Mouse (Mus musculus): ENCODE measurements at regions not wholly inside any gene's neighbourhood (a gene's known extent, or its start where the extent isn't known, plus 50 kb on each side); places are given as distances from the start of the nearest gene placed in this dataset.

- no peak for TF ChIP-seq POLR2A (IDR thresholded peaks at IDR 0.05; ENCODE audit: extremely low read depth, insufficient read depth, low read length)
- no peak for TF ChIP-seq CTCF (IDR thresholded peaks at IDR 0.05; ENCODE audit: low read depth, low read length)
- H3K4me3 ChIP-seq (ENCODE audit: insufficient read depth, low read depth, low read length), result no peak overlapping the region
- no peaks in the 10 kb centered on the region for H3K79me2 ChIP-seq (ENCODE audit: control insufficient read depth, insufficient read depth, low read length)
- 95% methylated on average over 10 of the region's 10 CpGs for WGBS
- no peak for DNase-seq (ENCODE audit: extremely low read depth, low read depth, low spot score)
- H3K9ac ChIP-seq (ENCODE audit: low read depth, low read length), result no peak overlapping the region
- no peaks in the 10 kb centered on the region for H3K27me3 ChIP-seq (ENCODE audit: control insufficient read depth, insufficient read depth, low read length)
- H3K36me3 ChIP-seq (ENCODE audit: control insufficient read depth, insufficient read depth, low read length), result no peaks in the 10 kb centered on the region
- no peaks in the 10 kb centered on the region for H3K4me1 ChIP-seq (ENCODE audit: control insufficient read depth, insufficient read depth, low read length)
- H3K27ac ChIP-seq (replicated peaks; ENCODE audit: insufficient read depth, low read depth, low read length), result no peak overlapping the region
These were observed 1251.1 kb upstream of the A1bg start for GRCm38 (mm10) chr15:62173633-62174543.

GRCm38 (mm10) chr15:62171632-62172031 is 1248.8 kb upstream of the A1bg start:
- H3K27ac ChIP-seq (replicated peaks; ENCODE audit: insufficient read depth, low read depth, low read length), result no peak overlapping the region
- TF ChIP-seq POLR2A (IDR thresholded peaks at IDR 0.05; ENCODE audit: extremely low read depth, insufficient read depth, low read length) (no peak), CTCF (IDR thresholded peaks at IDR 0.05; ENCODE audit: low read depth, low read length) (no peak)
- WGBS, result 91% methylated on average over 7 of the region's 7 CpGs

GRCm38 (mm10) chr15:62171167-62171566 is 1248.4 kb upstream of the A1bg start:
- H3K4me3 ChIP-seq (ENCODE audit: insufficient read depth, low read depth, low read length), result no peak overlapping the region
- no peaks in the 10 kb centered on the region for H3K79me2 ChIP-seq (ENCODE audit: control insufficient read depth, insufficient read depth, low read length)
- no peaks in the 10 kb centered on the region for H3K36me3 ChIP-seq (ENCODE audit: control insufficient read depth, insufficient read depth, low read length)
- TF ChIP-seq CTCF (IDR thresholded peaks at IDR 0.05; ENCODE audit: low read depth, low read length), result no peak
- no peak for TF ChIP-seq POLR2A (IDR thresholded peaks at IDR 0.05; ENCODE audit: extremely low read depth, insufficient read depth, low read length)
- WGBS, result 69% methylated on average over 2 of the region's 2 CpGs
- H3K27ac ChIP-seq (replicated peaks; ENCODE audit: insufficient read depth, low read depth, low read length), result no peak overlapping the region
- DNase-seq (ENCODE audit: extremely low read depth, low read depth, low spot score), result no peak
- H3K27me3 ChIP-seq (ENCODE audit: control insufficient read depth, insufficient read depth, low read length), result no peaks in the 10 kb centered on the region
- H3K9ac ChIP-seq (ENCODE audit: low read depth, low read length), result no peak overlapping the region
- no peaks in the 10 kb centered on the region for H3K4me1 ChIP-seq (ENCODE audit: control insufficient read depth, insufficient read depth, low read length)

More at GRCm38 (mm10) chr15:62171632-62172031, 1248.8 kb upstream of the A1bg start:
- DNase-seq (ENCODE audit: extremely low read depth, low read depth, low spot score), result no peak
- no peak overlapping the region for H3K9ac ChIP-seq (ENCODE audit: low read depth, low read length)
- H3K4me1 ChIP-seq (ENCODE audit: control insufficient read depth, insufficient read depth, low read length), result no peaks in the 10 kb centered on the region
- H3K4me3 ChIP-seq (ENCODE audit: insufficient read depth, low read depth, low read length), result no peak overlapping the region
- no peaks in the 10 kb centered on the region for H3K36me3 ChIP-seq (ENCODE audit: control insufficient read depth, insufficient read depth, low read length)
- no peaks in the 10 kb centered on the region for H3K79me2 ChIP-seq (ENCODE audit: control insufficient read depth, insufficient read depth, low read length)
- no peaks in the 10 kb centered on the region for H3K27me3 ChIP-seq (ENCODE audit: control insufficient read depth, insufficient read depth, low read length)

- Histone ChIP-seq H3K4me3 (ENCODE audit: insufficient read depth, low read depth, low read length) (no peak overlapping the region), H3K79me2 (ENCODE audit: control insufficient read depth, insufficient read depth, low read length) (no peaks in the 10 kb centered on the region), H3K27me3 (ENCODE audit: control insufficient read depth, insufficient read depth, low read length) (no peaks in the 10 kb centered on the region), H3K4me1 (ENCODE audit: control insufficient read depth, insufficient read depth, low read length) (0 out of 2 replicates have a peak, but pooled peaks cover 2% of the 10 kb centered on the region), H3K27ac (replicated peaks; ENCODE audit: insufficient read depth, low read depth, low read length) (no peak overlapping the region), H3K9ac (ENCODE audit: low read depth, low read length) (no peak overlapping the region), H3K36me3 (ENCODE audit: control insufficient read depth, insufficient read depth, low read length) (no peaks in the 10 kb centered on the region)
- no peak for TF ChIP-seq POLR2A (IDR thresholded peaks at IDR 0.05; ENCODE audit: extremely low read depth, insufficient read depth, low read length)
- TF ChIP-seq CTCF (IDR thresholded peaks at IDR 0.05; ENCODE audit: low read depth, low read length), result no peak
- no peak for DNase-seq (ENCODE audit: extremely low read depth, low read depth, low spot score)
- WGBS, result 92% methylated on average over 4 of the region's 4 CpGs
These were observed 1247.5 kb upstream of the A1bg start for GRCm38 (mm10) chr15:62170337-62170736.

- H3K4me3 ChIP-seq (ENCODE audit: insufficient read depth, low read depth, low read length), result no peak overlapping the region
- no peaks in the 10 kb centered on the region for H3K27me3 ChIP-seq (ENCODE audit: control insufficient read depth, insufficient read depth, low read length)
- no peak overlapping the region for H3K27ac ChIP-seq (replicated peaks; ENCODE audit: insufficient read depth, low read depth, low read length)
- no peak for TF ChIP-seq POLR2A (IDR thresholded peaks at IDR 0.05; ENCODE audit: extremely low read depth, insufficient read depth, low read length)
- TF ChIP-seq CTCF (IDR thresholded peaks at IDR 0.05; ENCODE audit: low read depth, low read length), result no peak
- 95% methylated on average over 3 of the region's 3 CpGs for WGBS
- H3K9ac ChIP-seq (ENCODE audit: low read depth, low read length), result no peak overlapping the region
- H3K4me1 ChIP-seq (ENCODE audit: control insufficient read depth, insufficient read depth, low read length), result 0 out of 2 replicates have a peak, but pooled peaks cover 2% of the 10 kb centered on the region
- H3K36me3 ChIP-seq (ENCODE audit: control insufficient read depth, insufficient read depth, low read length), result no peaks in the 10 kb centered on the region
- H3K79me2 ChIP-seq (ENCODE audit: control insufficient read depth, insufficient read depth, low read length), result no peaks in the 10 kb centered on the region
- DNase-seq (ENCODE audit: extremely low read depth, low read depth, low spot score), result no peak
These were observed 1246.8 kb upstream of the A1bg start for GRCm38 (mm10) chr15:62169591-62170019.
